Mouse (Mus musculus) embryonic facial prominence, embryonic 12.5 days (tissue): ENCODE measurements around the gene Uspl1. TPM values are rescaled to one million over a fixed set of nuclear protein-coding genes. Genes with fewer than 3 reads are reported as not detected.

ENCODE experiments used
- ATAC-seq: fragments of 200-750 bp; cut with Nextera tagmentation; 2 replicates; pipeline ENCODE4 v1.8.0; 2017; ENCODE audit not compliant: insufficient number of reproducible peaks, insufficient read depth, low FRiP score, low TSS enrichment
- H3K27ac ChIP-seq: fragments of 300-500 bp; sonication (generic); 2 replicates; pipeline ENCODE4 v1.5.1; 2016; ENCODE audit warnings: mild to moderate bottlenecking
- H3K27me3 ChIP-seq: fragments of 300-500 bp; sonication (generic); 2 replicates; pipeline ENCODE4 v1.6.1; 2016; ENCODE audit warnings: mild to moderate bottlenecking, moderate library complexity
- H3K36me3 ChIP-seq: fragments of 300-500 bp; sonication (generic); 2 replicates; pipeline ENCODE4 v1.6.1; 2016; ENCODE audit warnings: mild to moderate bottlenecking
- H3K4me1 ChIP-seq: fragments of 300-500 bp; sonication (generic); 2 replicates; pipeline ENCODE4 v1.6.1; 2016
- H3K4me2 ChIP-seq: fragments of 300-500 bp; sonication (generic); replicated peaks from 2 replicates; pipeline ENCODE4 v1.6.1; 2016; ENCODE audit warnings: mild to moderate bottlenecking, moderate library complexity
- H3K4me3 ChIP-seq: fragments of 300-500 bp; sonication (generic); 2 replicates; pipeline ENCODE4 v1.5.1; 2016; ENCODE audit warnings: mild to moderate bottlenecking
- H3K9ac ChIP-seq: fragments of 300-500 bp; sonication (generic); 2 replicates; pipeline ENCODE4 v1.6.1; 2016; ENCODE audit warnings: mild to moderate bottlenecking, moderate library complexity
- H3K9me3 ChIP-seq: fragments of 300-500 bp; sonication (generic); 2 replicates; pipeline ENCODE4 v1.6.1; 2016; ENCODE audit warnings: mild to moderate bottlenecking, moderate library complexity
- WGBS: fragments of 180-500 bp; shearing (Covaris S2); methylation state at CpG from one replicate; pipeline ENCODE4 v1.1.7; 2016; 5-methylcytosine and 5-hydroxymethylcytosine counted together
- polyA plus RNA-seq: library from polyadenylated mRNA; unstranded; fragments of >200 nt; fragmentation: Nextera tagmentation; extraction: Ambion mirVana; gene quantifications from 2 replicates; pipeline ENCODE4 v1.2.1, GENCODE M21; 2016

Uspl1 gene
- polyA plus RNA-seq, 1 experiment from 2014 or later = 63.9 TPM

- no peak for ATAC-seq
- Histone ChIP-seq H3K4me3 (no peak overlapping the region), H3K36me3 (peaks cover 70% of the 10 kb centered on the region), H3K4me1 (no peaks in the 10 kb centered on the region), H3K27me3 (no peaks in the 10 kb centered on the region), H3K9ac (no peak overlapping the region), H3K27ac (no peak overlapping the region), H3K4me2 (no peak overlapping the region), H3K9me3 (no peaks in the 10 kb centered on the region)
- 98% methylated on average over 7 of the region's 7 CpGs for WGBS
These were observed 31.4 kb downstream of the Uspl1 start for GRCm38 (mm10) chr5:149215540-149215939.

GRCm38 (mm10) chr5:149217524-149218357 lies 33.6 kb downstream of the Uspl1 start:
- Histone ChIP-seq H3K9ac (no peak overlapping the region), H3K27me3 (no peaks in the 10 kb centered on the region), H3K27ac (no peak overlapping the region), H3K4me3 (no peak overlapping the region), H3K4me2 (no peak overlapping the region), H3K4me1 (no peaks in the 10 kb centered on the region), H3K36me3 (peaks cover 49% of the 10 kb centered on the region), H3K9me3 (no peaks in the 10 kb centered on the region)
- 73% methylated on average over 6 of the region's 6 CpGs for WGBS
- no peak for ATAC-seq

- Histone ChIP-seq H3K27ac (no peak overlapping the region), H3K36me3 (peaks cover 32% of the 10 kb centered on the region), H3K9ac (no peak overlapping the region), H3K4me3 (no peak overlapping the region), H3K4me2 (no peak overlapping the region), H3K4me1 (peaks cover 6% of the 10 kb centered on the region), H3K27me3 (no peaks in the 10 kb centered on the region), H3K9me3 (no peaks in the 10 kb centered on the region)
- 80% methylated on average over 3 of the region's 3 CpGs for WGBS
- no peak for ATAC-seq
These were observed 35.3 kb downstream of the Uspl1 start for GRCm38 (mm10) chr5:149219493-149219892.

GRCm38 (mm10) chr5:149221355-149221754 lies 37.2 kb downstream of the Uspl1 start:
- ATAC-seq = no peak
- no peak overlapping the region for H3K27ac ChIP-seq
- H3K4me3 ChIP-seq = no peak overlapping the region
- no peak overlapping the region for H3K4me2 ChIP-seq
- 86% methylated on average over 4 of the region's 4 CpGs for whole genome bisulfite sequencing
- H3K27me3 ChIP-seq = no peaks in the 10 kb centered on the region
- H3K36me3 ChIP-seq = peaks cover 13% of the 10 kb centered on the region
- no peaks in the 10 kb centered on the region for H3K9me3 ChIP-seq
- H3K9ac ChIP-seq = no peak overlapping the region
- H3K4me1 ChIP-seq = peaks cover 15% of the 10 kb centered on the region

GRCm38 (mm10) chr5:149224666-149225065 lies 40.5 kb downstream of the Uspl1 start:
- H3K4me2 ChIP-seq = no peak overlapping the region; the same call in 1 of the 2 replicates
- H3K27me3 ChIP-seq = no peaks in the 10 kb centered on the region
- peaks cover 15% of the 10 kb centered on the region for H3K4me1 ChIP-seq
- H3K36me3 ChIP-seq = no peaks in the 10 kb centered on the region
- no peak for ATAC-seq
- peak overlapping the region; percentile 17 for H3K27ac ChIP-seq
- H3K9me3 ChIP-seq = no peaks in the 10 kb centered on the region
- 8% methylated on average over 7 of the region's 7 CpGs for WGBS
- H3K9ac ChIP-seq = no peak overlapping the region
- no peak overlapping the region for H3K4me3 ChIP-seq

GRCm38 (mm10) chr5:149228700-149229618 lies 44.8 kb downstream of the Uspl1 start:
- H3K27me3 ChIP-seq = no peaks in the 10 kb centered on the region
- 2% methylated on average over 55 of the region's 55 CpGs for WGBS
- H3K4me1 ChIP-seq = peaks cover 18% of the 10 kb centered on the region
- peak overlapping the region; percentile 88 for H3K27ac ChIP-seq
- no peaks in the 10 kb centered on the region for H3K9me3 ChIP-seq
- peak overlapping the region; percentile 47 for H3K4me2 ChIP-seq
- ATAC-seq = peak; percentile 98
- no peaks in the 10 kb centered on the region for H3K36me3 ChIP-seq
- H3K9ac ChIP-seq = peak overlapping the region; percentile 52
- peak overlapping the region; percentile 48 for H3K4me3 ChIP-seq

GRCm38 (mm10) chr5:149229619-149230339 lies 45.6 kb downstream of the Uspl1 start:
- Histone ChIP-seq H3K9me3 (no peaks in the 10 kb centered on the region), H3K4me3 (peak overlapping the region; percentile 48), H3K4me1 (peaks cover 10% of the 10 kb centered on the region; the same call in 1 of the 2 replicates), H3K4me2 (peak overlapping the region; percentile 47), H3K27me3 (no peaks in the 10 kb centered on the region), H3K36me3 (no peaks in the 10 kb centered on the region), H3K27ac (peak overlapping the region; percentile 88), H3K9ac (peak overlapping the region; percentile 52)
- 71% methylated on average over 18 of the region's 18 CpGs for WGBS
- no peak for ATAC-seq

- Histone ChIP-seq H3K27me3 (no peaks in the 10 kb centered on the region), H3K27ac (no peak overlapping the region), H3K4me1 (0 out of 2 replicates have a peak, but pooled peaks cover 4% of the 10 kb centered on the region), H3K9ac (no peak overlapping the region), H3K4me2 (no peak overlapping the region), H3K9me3 (no peaks in the 10 kb centered on the region), H3K4me3 (no peak overlapping the region), H3K36me3 (no peaks in the 10 kb centered on the region)
- ATAC-seq = no peak
- WGBS = 87% methylated on average over 7 of the region's 7 CpGs
These were observed 50.9 kb downstream of the Uspl1 start for GRCm38 (mm10) chr5:149235002-149235401.

- no peaks in the 10 kb centered on the region for H3K9me3 ChIP-seq
- H3K4me3 ChIP-seq = no peak overlapping the region
- H3K4me2 ChIP-seq = no peak overlapping the region
- 81% methylated on average over 24 of the region's 24 CpGs for whole genome bisulfite sequencing
- no peak overlapping the region for H3K9ac ChIP-seq
- H3K36me3 ChIP-seq = no peaks in the 10 kb centered on the region
- 0 out of 2 replicates have a peak, but pooled peaks cover 4% of the 10 kb centered on the region for H3K4me1 ChIP-seq
- no peaks in the 10 kb centered on the region for H3K27me3 ChIP-seq
- no peak overlapping the region for H3K27ac ChIP-seq
- ATAC-seq = no peak
These were observed 53.2 kb downstream of the Uspl1 start for GRCm38 (mm10) chr5:149237221-149237950.

GRCm38 (mm10) chr5:149242467-149242866 lies 58.3 kb downstream of the Uspl1 start:
- H3K4me3 ChIP-seq = no peak overlapping the region

GRCm38 (mm10) chr5:149243053-149243452 lies 58.9 kb downstream of the Uspl1 start:
- no peak overlapping the region for H3K27ac ChIP-seq
- H3K4me3 ChIP-seq = no peak overlapping the region
- H3K27me3 ChIP-seq = no peaks in the 10 kb centered on the region
- 37% methylated on average over 5 of the region's 5 CpGs for WGBS
- no peak overlapping the region for H3K4me2 ChIP-seq
- no peaks in the 10 kb centered on the region for H3K36me3 ChIP-seq
- H3K9ac ChIP-seq = no peak overlapping the region
- H3K9me3 ChIP-seq = no peaks in the 10 kb centered on the region
- ATAC-seq = no peak
- H3K4me1 ChIP-seq = peaks cover 14% of the 10 kb centered on the region

More at GRCm38 (mm10) chr5:149242467-149242866, 58.3 kb downstream of the Uspl1 start:
- Histone ChIP-seq H3K9ac (no peak overlapping the region), H3K36me3 (no peaks in the 10 kb centered on the region), H3K27me3 (no peaks in the 10 kb centered on the region), H3K4me1 (peaks cover 13% of the 10 kb centered on the region), H3K9me3 (no peaks in the 10 kb centered on the region), H3K27ac (no peak overlapping the region), H3K4me2 (no peak overlapping the region)
- ATAC-seq = no peak
- 90% methylated on average over 5 of the region's 5 CpGs for WGBS
